In the genomic region with DNA sequence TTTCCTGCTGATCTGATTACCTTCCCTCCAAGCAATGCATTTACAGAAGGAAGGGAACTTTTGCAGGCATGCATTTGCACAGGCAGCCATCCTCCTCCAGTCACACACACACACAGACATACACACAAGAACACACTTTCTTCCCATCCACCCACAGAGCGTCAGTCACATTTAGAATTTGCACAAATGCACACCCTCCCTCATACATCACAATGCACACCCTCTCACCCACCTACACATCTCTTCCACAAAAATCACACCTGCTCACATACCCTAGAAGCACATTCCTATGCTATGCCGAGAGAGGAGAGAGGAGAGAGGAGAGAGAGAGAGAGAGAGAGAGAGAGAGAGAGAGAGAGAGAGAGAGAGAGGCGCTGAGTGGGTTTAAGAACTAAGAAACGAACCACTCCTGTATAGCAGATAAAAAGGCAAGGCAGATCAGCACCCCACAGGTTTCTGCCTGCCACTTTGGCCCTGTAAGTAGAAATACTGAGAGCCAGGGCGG, we compare ENCODE assay signal across 8 mouse cellular contexts. TPM values are rescaled to one million over a fixed set of nuclear protein-coding genes. Genes with fewer than 3 reads are reported as not detected.
DNase-seq lines count a peak whose midpoint lies in the region; ATAC-seq and TF ChIP-seq lines count a peak whose summit lies in the region.

TSS of gene Tyro3 (plus strand) at position 455 of the 505 bp plus-strand sequence.

- peaks cover 42% of the 10 kb centered on the region for H3K27me3 ChIP-seq in kidney, embryonic 15.5 days
- H3K27me3 ChIP-seq in hindbrain, embryonic 11.5 days (ENCODE audit: control insufficient read depth, insufficient read depth, low read length) = peaks cover 6% of the 10 kb centered on the region; the same call in 1 of the 2 replicates
- H3K27me3 ChIP-seq in limb, embryonic 15.5 days = peaks cover 14% of the 10 kb centered on the region

- DNase-seq in kidney, adult 9 months = no peak
- no peak for DNase-seq in brain, embryonic 14.5 days (ENCODE audit: low read depth)
- no peak for DNase-seq in hindbrain, embryonic 11.5 days (ENCODE audit: low spot score)
- DNase-seq in B cell, adult 2 months = no peak
- no peak for DNase-seq in spleen, adult 18-20 months
- no peak for DNase-seq in retina, postnatal 1 day

- no peaks in the 10 kb centered on the region for H3K9me3 ChIP-seq in kidney, embryonic 15.5 days (replicated peaks)
- H3K9me3 ChIP-seq in hindbrain, embryonic 11.5 days (ENCODE audit: control insufficient read depth, low read length) = no peaks in the 10 kb centered on the region
- H3K9me3 ChIP-seq in limb, embryonic 15.5 days = no peaks in the 10 kb centered on the region

- ATAC-seq in kidney, embryonic 15.5 days (replicated peaks; ENCODE audit: low FRiP score) = no peak
- no peak for ATAC-seq in hindbrain, embryonic 11.5 days (ENCODE audit: low FRiP score)
- no peak for ATAC-seq in limb, embryonic 15.5 days (ENCODE audit: insufficient number of reproducible peaks, low FRiP score, low TSS enrichment, low read depth)

- H3K9ac ChIP-seq in kidney, embryonic 15.5 days = no peak within 1 kb of the TSS
- no peak within 1 kb of the TSS for H3K9ac ChIP-seq in hindbrain, embryonic 11.5 days (ENCODE audit: low read depth, low read length)
- no peak within 1 kb of the TSS for H3K9ac ChIP-seq in limb, embryonic 15.5 days

- TF ChIP-seq CTCF in brain, embryonic 14.5 days (IDR thresholded peaks at IDR 0.05; ENCODE audit: borderline replicate concordance, extremely low read depth, insufficient read depth, insufficient read length) = no peak

- no peak for TF ChIP-seq POLR2A in brain, embryonic 14.5 days (IDR thresholded peaks at IDR 0.05; ENCODE audit: borderline replicate concordance, extremely low read depth, insufficient read depth, insufficient read length, poor library complexity, severe bottlenecking)

- peak within 1 kb of the TSS; percentile 99 for H3K4me2 ChIP-seq in kidney, embryonic 15.5 days
- H3K4me2 ChIP-seq in hindbrain, embryonic 11.5 days (replicated peaks; ENCODE audit: low read depth, low read length) = no peak within 1 kb of the TSS
- no peak within 1 kb of the TSS; the same call in 1 of the 2 replicates for H3K4me2 ChIP-seq in limb, embryonic 15.5 days

- no peak within 1 kb of the TSS for H3K27ac ChIP-seq in kidney, embryonic 15.5 days
- H3K27ac ChIP-seq in hindbrain, embryonic 11.5 days (ENCODE audit: low read depth, low read length) = no peak within 1 kb of the TSS
- H3K27ac ChIP-seq in limb, embryonic 15.5 days = no peak within 1 kb of the TSS

- no peak within 1 kb of the TSS for H3K4me3 ChIP-seq in kidney, embryonic 15.5 days (replicated peaks)
- no peak within 1 kb of the TSS for H3K4me3 ChIP-seq in hindbrain, embryonic 11.5 days (ENCODE audit: low read depth, low read length)
- 0 out of 2 replicates have a peak within 1 kb of the TSS, but pooled peaks have one; percentile 3 for H3K4me3 ChIP-seq in limb, embryonic 15.5 days

- WGBS in kidney, embryonic 15.5 days = 71% methylated on average over 5 of the region's 5 CpGs
- WGBS in hindbrain, embryonic 11.5 days = 65% methylated on average over 5 of the region's 5 CpGs
- WGBS in limb, embryonic 15.5 days = 54% methylated on average over 5 of the region's 5 CpGs

- peaks cover 32% of the 10 kb centered on the region for H3K4me1 ChIP-seq in kidney, embryonic 15.5 days
- peaks cover 3% of the 10 kb centered on the region; the same call in 1 of the 2 replicates for H3K4me1 ChIP-seq in hindbrain, embryonic 11.5 days (replicated peaks; ENCODE audit: control insufficient read depth, insufficient read depth, low read length)
- peaks cover 30% of the 10 kb centered on the region for H3K4me1 ChIP-seq in limb, embryonic 15.5 days

- H3K36me3 ChIP-seq in kidney, embryonic 15.5 days = no peaks in the 10 kb centered on the region
- no peaks in the 10 kb centered on the region for H3K36me3 ChIP-seq in hindbrain, embryonic 11.5 days (ENCODE audit: control insufficient read depth, insufficient read depth, low read length)
- no peaks in the 10 kb centered on the region for H3K36me3 ChIP-seq in limb, embryonic 15.5 days

RNA-seq across cellular contexts. Expression of gene Tyro3, which starts in this region (rescaled TPM):
- 12.3 and 13.0 TPM in 2 replicates for polyA plus RNA-seq in kidney, embryonic 15.5 days (2015; fragmentation: Nextera tagmentation; extraction: Ambion mirVana)
- polyA plus RNA-seq in brain, embryonic 14.5 days (2012; rRNA removed) = 33.0 and 40.9 TPM in 2 replicates
- 16.6 and 17.5 TPM in 2 replicates for polyA plus RNA-seq in hindbrain, embryonic 11.5 days (2014; fragmentation: Nextera tagmentation; extraction: Ambion mirVana)
- 28.7 and 32.6 TPM in 2 replicates for polyA plus RNA-seq in limb, embryonic 15.5 days (2015; fragmentation: Nextera tagmentation; extraction: Ambion mirVana)
